Mouse (Mus musculus): ENCODE measurements around the gene Vps53. TPM values are rescaled to one million over a fixed set of nuclear protein-coding genes. Genes with fewer than 3 reads are reported as not detected.

Gene Vps53
- polyA plus RNA-seq, 1 experiment from 2014 or later: 34.5 TPM

GRCm38 (mm10) chr11:76153236-76153951, 26.1 kb downstream of the Vps53 start:
- WGBS: 83% methylated on average over 5 of the region's 5 CpGs
- Histone ChIP-seq H3K36me3 (ENCODE audit: insufficient read depth) (peaks cover 10% of the 10 kb centered on the region; the same call in 1 of the 2 replicates), H3K27ac (ENCODE audit: low read depth) (no peak overlapping the region), H3K27me3 (ENCODE audit: insufficient read depth, low read length) (no peaks in the 10 kb centered on the region), H3K4me1 (ENCODE audit: insufficient read depth) (peaks cover 2% of the 10 kb centered on the region; the same call in 1 of the 2 replicates), H3K4me2 (no peak overlapping the region), H3K4me3 (ENCODE audit: low read depth, low read length) (no peak overlapping the region), H3K9ac (no peak overlapping the region), H3K9me3 (ENCODE audit: low read depth, low read length) (no peaks in the 10 kb centered on the region)
- no peak for ATAC-seq (ENCODE audit: insufficient read depth)
- TF ChIP-seq CTCF (IDR thresholded peaks at IDR 0.05; ENCODE audit: low read depth): no peak
- DNase-seq: no peak

- no peak overlapping the region for H3K4me2 ChIP-seq
- peak; percentile 20 for DNase-seq
- no peaks in the 10 kb centered on the region for H3K27me3 ChIP-seq (ENCODE audit: insufficient read depth, low read length)
- no peak for ATAC-seq (ENCODE audit: insufficient read depth)
- no peak overlapping the region for H3K27ac ChIP-seq (ENCODE audit: low read depth)
- H3K4me3 ChIP-seq (ENCODE audit: low read depth, low read length): no peak overlapping the region
- H3K9me3 ChIP-seq (ENCODE audit: low read depth, low read length): no peaks in the 10 kb centered on the region
- TF ChIP-seq CTCF (IDR thresholded peaks at IDR 0.05; ENCODE audit: low read depth): no peak
- peaks cover 8% of the 10 kb centered on the region; the same call in 1 of the 2 replicates for H3K4me1 ChIP-seq (ENCODE audit: insufficient read depth)
- WGBS: 51% methylated on average over 4 of the region's 4 CpGs
- no peak overlapping the region for H3K9ac ChIP-seq
- 0 out of 2 replicates have a peak, but pooled peaks cover 4% of the 10 kb centered on the region for H3K36me3 ChIP-seq (ENCODE audit: insufficient read depth)
These were observed 28.5 kb downstream of the Vps53 start for GRCm38 (mm10) chr11:76150980-76151379.

GRCm38 (mm10) chr11:76148055-76149008, 31.1 kb downstream of the Vps53 start:
- ATAC-seq (ENCODE audit: insufficient read depth) (peak; percentile 58; the same call in 1 of the 2 replicates), DNase-seq (peak; percentile 59)
- peak overlapping the region; percentile 54 for H3K27ac ChIP-seq (ENCODE audit: low read depth)

GRCm38 (mm10) chr11:76146187-76147010, 33.0 kb downstream of the Vps53 start:
- no peaks in the 10 kb centered on the region for H3K27me3 ChIP-seq (ENCODE audit: insufficient read depth, low read length)
- peaks cover 8% of the 10 kb centered on the region; the same call in 1 of the 2 replicates for H3K4me1 ChIP-seq (ENCODE audit: insufficient read depth)
- no peak overlapping the region; the same call in 1 of the 2 replicates for H3K27ac ChIP-seq (ENCODE audit: low read depth)
- H3K9me3 ChIP-seq (ENCODE audit: low read depth, low read length): no peaks in the 10 kb centered on the region
- no peak for TF ChIP-seq CTCF (IDR thresholded peaks at IDR 0.05; ENCODE audit: low read depth)
- 74% methylated on average over 8 of the region's 8 CpGs for WGBS
- peak; percentile 4 for DNase-seq
- no peak for ATAC-seq (ENCODE audit: insufficient read depth)
- H3K4me2 ChIP-seq: no peak overlapping the region
- no peak overlapping the region for H3K4me3 ChIP-seq (ENCODE audit: low read depth, low read length)
- H3K36me3 ChIP-seq (ENCODE audit: insufficient read depth): no peaks in the 10 kb centered on the region
- no peak overlapping the region for H3K9ac ChIP-seq

More at GRCm38 (mm10) chr11:76148055-76149008, 31.1 kb downstream of the Vps53 start:
- no peaks in the 10 kb centered on the region for H3K36me3 ChIP-seq (ENCODE audit: insufficient read depth)
- 39% methylated on average over 8 of the region's 8 CpGs for WGBS
- H3K9me3 ChIP-seq (ENCODE audit: low read depth, low read length): no peaks in the 10 kb centered on the region
- H3K4me1 ChIP-seq (ENCODE audit: insufficient read depth): peaks cover 8% of the 10 kb centered on the region; the same call in 1 of the 2 replicates
- H3K27me3 ChIP-seq (ENCODE audit: insufficient read depth, low read length): no peaks in the 10 kb centered on the region
- H3K4me2 ChIP-seq: 0 out of 2 replicates have a peak overlapping the region, but pooled peaks have one; percentile 18
- H3K4me3 ChIP-seq (ENCODE audit: low read depth, low read length): no peak overlapping the region
- H3K9ac ChIP-seq: no peak overlapping the region
- no peak for TF ChIP-seq CTCF (IDR thresholded peaks at IDR 0.05; ENCODE audit: low read depth)

GRCm38 (mm10) chr11:76145169-76145568, 34.3 kb downstream of the Vps53 start:
- no peak overlapping the region for H3K27ac ChIP-seq (ENCODE audit: low read depth)
- no peak for TF ChIP-seq CTCF (IDR thresholded peaks at IDR 0.05; ENCODE audit: low read depth)
- DNase-seq: no peak
- H3K27me3 ChIP-seq (ENCODE audit: insufficient read depth, low read length): no peaks in the 10 kb centered on the region
- ATAC-seq (ENCODE audit: insufficient read depth): no peak
- H3K9me3 ChIP-seq (ENCODE audit: low read depth, low read length): no peaks in the 10 kb centered on the region
- 92% methylated on average over 1 of the region's 1 CpGs for WGBS
- H3K4me3 ChIP-seq (ENCODE audit: low read depth, low read length): no peak overlapping the region
- no peak overlapping the region for H3K4me2 ChIP-seq
- no peaks in the 10 kb centered on the region for H3K36me3 ChIP-seq (ENCODE audit: insufficient read depth)
- no peak overlapping the region for H3K9ac ChIP-seq
- peaks cover 8% of the 10 kb centered on the region; the same call in 1 of the 2 replicates for H3K4me1 ChIP-seq (ENCODE audit: insufficient read depth)

GRCm38 (mm10) chr11:76144386-76144785, 35.1 kb downstream of the Vps53 start:
- Histone ChIP-seq H3K4me1 (ENCODE audit: insufficient read depth) (peaks cover 8% of the 10 kb centered on the region; the same call in 1 of the 2 replicates), H3K36me3 (ENCODE audit: insufficient read depth) (no peaks in the 10 kb centered on the region), H3K4me3 (ENCODE audit: low read depth, low read length) (no peak overlapping the region), H3K9me3 (ENCODE audit: low read depth, low read length) (no peaks in the 10 kb centered on the region), H3K4me2 (no peak overlapping the region), H3K27ac (ENCODE audit: low read depth) (no peak overlapping the region), H3K9ac (no peak overlapping the region), H3K27me3 (ENCODE audit: insufficient read depth, low read length) (no peaks in the 10 kb centered on the region)
- no peak for TF ChIP-seq CTCF (IDR thresholded peaks at IDR 0.05; ENCODE audit: low read depth)
- ATAC-seq (ENCODE audit: insufficient read depth) (no peak), DNase-seq (no peak)
- 95% methylated on average over 8 of the region's 8 CpGs for WGBS

Data from lung, embryonic 14.5 days (tissue).